Mouse (Mus musculus): ENCODE results near the gene Elmo1. TPM values are rescaled to one million over a fixed set of nuclear protein-coding genes. Genes with fewer than 3 reads are reported as not detected.

Gene Elmo1
- total RNA-seq, 2 experiments from 2014 or later = 42.0 to 103 TPM

GRCm38 (mm10) chr13:20118909-20119308 is 28.5 kb downstream of the Elmo1 start:
- ATAC-seq (replicated peaks; ENCODE audit: poor library complexity) = no peak

- ATAC-seq (replicated peaks; ENCODE audit: poor library complexity) = peak; percentile 77
These were observed 30.3 kb downstream of the Elmo1 start for GRCm38 (mm10) chr13:20120723-20121122.

GRCm38 (mm10) chr13:20121385-20122043 is 31.1 kb downstream of the Elmo1 start:
- no peak for ATAC-seq (replicated peaks; ENCODE audit: poor library complexity)

GRCm38 (mm10) chr13:20123975-20124374 is 33.6 kb downstream of the Elmo1 start:
- no peak for ATAC-seq (replicated peaks; ENCODE audit: poor library complexity)

- ATAC-seq (replicated peaks; ENCODE audit: poor library complexity) = no peak
These were observed 34.6 kb downstream of the Elmo1 start for GRCm38 (mm10) chr13:20124965-20125364.

- no peak for ATAC-seq (replicated peaks; ENCODE audit: poor library complexity)
These were observed 35.4 kb downstream of the Elmo1 start for GRCm38 (mm10) chr13:20125845-20126244.

- ATAC-seq (replicated peaks; ENCODE audit: poor library complexity) = peak; percentile 80
These were observed 37.2 kb downstream of the Elmo1 start for GRCm38 (mm10) chr13:20127553-20127952.

- ATAC-seq (replicated peaks; ENCODE audit: poor library complexity) = no peak
These were observed 37.7 kb downstream of the Elmo1 start for GRCm38 (mm10) chr13:20128097-20128496.

- no peak for ATAC-seq (replicated peaks; ENCODE audit: poor library complexity)
These were observed 40.3 kb downstream of the Elmo1 start for GRCm38 (mm10) chr13:20130731-20131130.

- peak; percentile 47 for ATAC-seq (replicated peaks; ENCODE audit: poor library complexity)
These were observed 41.1 kb downstream of the Elmo1 start for GRCm38 (mm10) chr13:20131322-20131997.

- no peak for ATAC-seq (replicated peaks; ENCODE audit: poor library complexity)
These were observed 41.6 kb downstream of the Elmo1 start for GRCm38 (mm10) chr13:20131998-20132371.

- ATAC-seq (replicated peaks; ENCODE audit: poor library complexity) = no peak
These were observed 43.4 kb downstream of the Elmo1 start for GRCm38 (mm10) chr13:20133602-20134394.

GRCm38 (mm10) chr13:20134395-20135225 is 44.2 kb downstream of the Elmo1 start:
- ATAC-seq (replicated peaks; ENCODE audit: poor library complexity) = peak; percentile 35

GRCm38 (mm10) chr13:20136753-20137152 is 46.4 kb downstream of the Elmo1 start:
- no peak for ATAC-seq (replicated peaks; ENCODE audit: poor library complexity)

GRCm38 (mm10) chr13:20138466-20138865 is 48.1 kb downstream of the Elmo1 start:
- ATAC-seq (replicated peaks; ENCODE audit: poor library complexity) = peak; percentile 79

- ATAC-seq (replicated peaks; ENCODE audit: poor library complexity) = no peak
These were observed 48.7 kb downstream of the Elmo1 start for GRCm38 (mm10) chr13:20139060-20139459.

GRCm38 (mm10) chr13:20139825-20140665 is 49.6 kb downstream of the Elmo1 start:
- peak; percentile 83 for ATAC-seq (replicated peaks; ENCODE audit: poor library complexity)

GRCm38 (mm10) chr13:20142637-20143036 is 52.2 kb downstream of the Elmo1 start:
- no peak for ATAC-seq (replicated peaks; ENCODE audit: poor library complexity)

- no peak for ATAC-seq (replicated peaks; ENCODE audit: poor library complexity)
These were observed 56.5 kb downstream of the Elmo1 start for GRCm38 (mm10) chr13:20146848-20147247.

- ATAC-seq (replicated peaks; ENCODE audit: poor library complexity) = no peak
These were observed 57.3 kb downstream of the Elmo1 start for GRCm38 (mm10) chr13:20147736-20148135.

All from megakaryocyte progenitor cell, adult 5-6 weeks (primary cell).